Mouse (Mus musculus) heart, embryonic 12.5 days (tissue): Measurements from ENCODE around the gene Polr2e. TPM values are rescaled to one million over a fixed set of nuclear protein-coding genes. Genes with fewer than 3 reads are reported as not detected.
A peak's percentile ranks its signal among the peaks of the same experiment; 100 is the strongest.

Experiments used
- ATAC-seq: fragments of 200-750 bp; cut with Nextera tagmentation; 2 replicates; pipeline ENCODE4 v1.8.0; 2017; ENCODE audit warnings: moderate TSS enrichment, moderate library complexity; ENCODE audit not compliant: insufficient number of reproducible peaks, low FRiP score
- H3K27ac ChIP-seq: fragments of 300-500 bp; sonication (generic); 2 replicates; pipeline ENCODE4 v1.5.1; 2016; ENCODE audit warnings: mild to moderate bottlenecking, moderate library complexity; ENCODE audit not compliant: poor library complexity, severe bottlenecking
- H3K27me3 ChIP-seq: fragments of 300-500 bp; sonication (generic); replicated peaks from 2 replicates; pipeline ENCODE4 v1.6.1; 2016; ENCODE audit warnings: mild to moderate bottlenecking, moderate library complexity
- H3K36me3 ChIP-seq: fragments of 300-500 bp; sonication (generic); 2 replicates; pipeline ENCODE4 v1.6.1; 2016; ENCODE audit warnings: mild to moderate bottlenecking, moderate library complexity
- H3K4me1 ChIP-seq: fragments of 300-500 bp; sonication (generic); replicated peaks from 2 replicates; pipeline ENCODE4 v1.6.1; 2016; ENCODE audit warnings: mild to moderate bottlenecking
- H3K4me2 ChIP-seq: fragments of 300-500 bp; sonication (generic); 2 replicates; pipeline ENCODE4 v1.6.1; 2016; ENCODE audit warnings: mild to moderate bottlenecking, moderate library complexity
- H3K4me3 ChIP-seq: fragments of 300-500 bp; sonication (generic); 2 replicates; pipeline ENCODE4 v1.5.1; 2016; ENCODE audit warnings: mild to moderate bottlenecking
- H3K9ac ChIP-seq: fragments of 300-500 bp; sonication (generic); 2 replicates; pipeline ENCODE4 v1.6.1; 2016; ENCODE audit warnings: mild to moderate bottlenecking, moderate library complexity
- H3K9me3 ChIP-seq: fragments of 300-500 bp; sonication (generic); replicated peaks from 2 replicates; pipeline ENCODE4 v1.6.1; 2016; ENCODE audit warnings: mild to moderate bottlenecking, moderate library complexity
- WGBS: fragments of 180-500 bp; shearing (Covaris S2); methylation state at CpG from one replicate; pipeline ENCODE4 v1.1.7; 2016; 5-methylcytosine and 5-hydroxymethylcytosine counted together
- polyA plus RNA-seq: library from polyadenylated mRNA; unstranded; fragments of >200 nt; fragmentation: Nextera tagmentation; extraction: Ambion mirVana; gene quantifications from 2 replicates; pipeline ENCODE4 v1.2.1, GENCODE M21; 2016

The Polr2e gene
- polyA plus RNA-seq, 1 experiment from 2014 or later, result 132 TPM

- Histone ChIP-seq H3K4me1 (peaks cover 54% of the 10 kb centered on the region), H3K9ac (peak overlapping the region; percentile 89), H3K27ac (peak overlapping the region; percentile 94), H3K27me3 (no peaks in the 10 kb centered on the region), H3K36me3 (peaks cover 23% of the 10 kb centered on the region), H3K4me3 (peak overlapping the region; percentile 82), H3K9me3 (peaks cover 12% of the 10 kb centered on the region; the same call in 1 of the 2 replicates), H3K4me2 (peak overlapping the region; percentile 90)
- ATAC-seq, result no peak
- WGBS, result 8% methylated on average over 27 of the region's 27 CpGs
Observed at GRCm38 (mm10) chr10:79987771-79988505, 51.7 kb downstream of the Polr2e start.

GRCm38 (mm10) chr10:79986963-79987362, 52.6 kb downstream of the Polr2e start:
- H3K4me2 ChIP-seq, result peak overlapping the region; percentile 90
- no peak overlapping the region for H3K4me3 ChIP-seq
- no peaks in the 10 kb centered on the region for H3K27me3 ChIP-seq
- peaks cover 14% of the 10 kb centered on the region for H3K36me3 ChIP-seq
- 7% methylated on average over 11 of the region's 11 CpGs for WGBS
- H3K9ac ChIP-seq, result peak overlapping the region; percentile 89
- ATAC-seq, result no peak
- peak overlapping the region; percentile 94 for H3K27ac ChIP-seq
- H3K4me1 ChIP-seq, result peaks cover 61% of the 10 kb centered on the region
- H3K9me3 ChIP-seq, result peaks cover 7% of the 10 kb centered on the region; the same call in 1 of the 2 replicates

GRCm38 (mm10) chr10:79986232-79986878, 53.2 kb downstream of the Polr2e start:
- Histone ChIP-seq H3K36me3 (peaks cover 11% of the 10 kb centered on the region), H3K9me3 (peaks cover 5% of the 10 kb centered on the region; the same call in 1 of the 2 replicates), H3K27me3 (no peaks in the 10 kb centered on the region), H3K4me2 (peak overlapping the region; percentile 90), H3K27ac (peak overlapping the region; percentile 94), H3K4me1 (peaks cover 66% of the 10 kb centered on the region), H3K4me3 (peak overlapping the region; percentile 82; the same call in 1 of the 2 replicates), H3K9ac (peak overlapping the region; percentile 73)
- WGBS, result 25% methylated on average over 6 of the region's 6 CpGs
- ATAC-seq, result no peak

Other genes with a start within 250 kb of the Polr2e start
- gene Prss57, start 248.8 kb downstream of the Polr2e start, polyA plus RNA-seq, result 0.24 TPM in 1 of 2 replicates, not detected in the other
- gene Palm, start 246.2 kb downstream of the Polr2e start, polyA plus RNA-seq, result 72.4 and 80.8 TPM in 2 replicates
- gene Misp, start 218.8 kb downstream of the Polr2e start, polyA plus RNA-seq, result 0.40 and 0.60 TPM in 2 replicates
- gene Ptbp1, start 185.4 kb downstream of the Polr2e start, polyA plus RNA-seq, result 139 and 142 TPM in 2 replicates
- gene Prtn3, start 165.3 kb downstream of the Polr2e start, polyA plus RNA-seq, result 1.8 and 2.0 TPM in 2 replicates
- 14.2 and 15.5 TPM in 2 replicates for gene Plppr3, start 165.2 kb downstream of the Polr2e start, polyA plus RNA-seq
- 0.47 TPM in 1 of 2 replicates, not detected in the other for gene Elane, start 153.5 kb downstream of the Polr2e start, polyA plus RNA-seq
- gene Cfd, start 148.9 kb downstream of the Polr2e start, polyA plus RNA-seq, result not detected in 2 replicates
- 48.3 and 50.1 TPM in 2 replicates for gene Med16, start 130.9 kb downstream of the Polr2e start, polyA plus RNA-seq
- gene Gm26602, start 128.9 kb downstream of the Polr2e start, polyA plus RNA-seq, result 16.8 and 19.3 TPM in 2 replicates
- gene Kiss1r, start 122.8 kb downstream of the Polr2e start, polyA plus RNA-seq, result 0.45 and 0.55 TPM in 2 replicates
- 92.8 and 97.3 TPM in 2 replicates for gene R3hdm4, start 118.6 kb downstream of the Polr2e start, polyA plus RNA-seq
- gene Arid3a, start 112.8 kb downstream of the Polr2e start, polyA plus RNA-seq, result 6.3 and 8.3 TPM in 2 replicates
- 78.8 and 89.6 TPM in 2 replicates for gene Wdr18, start 79.6 kb downstream of the Polr2e start, polyA plus RNA-seq
- 0.12 and 0.29 TPM in 2 replicates for gene Grin3b, start 69.1 kb downstream of the Polr2e start, polyA plus RNA-seq
- gene Tmem259, start 55.5 kb downstream of the Polr2e start, polyA plus RNA-seq, result 20.8 and 20.9 TPM in 2 replicates
- 302 and 307 TPM in 2 replicates for gene Cnn2, start 51.2 kb downstream of the Polr2e start, polyA plus RNA-seq
- gene Abca7, start 43.3 kb downstream of the Polr2e start, polyA plus RNA-seq, result 4.5 and 5.1 TPM in 2 replicates
- gene Arhgap45, start 23.1 kb downstream of the Polr2e start, polyA plus RNA-seq, result 7.5 and 8.5 TPM in 2 replicates
- gene Gpx4, start 7.4 kb upstream of the Polr2e start, polyA plus RNA-seq, result 677 and 717 TPM in 2 replicates
- gene Sbno2, start 65.8 kb upstream of the Polr2e start, polyA plus RNA-seq, result 13.0 and 14.6 TPM in 2 replicates
- 10.8 and 13.8 TPM in 2 replicates for gene Stk11, start 76.0 kb upstream of the Polr2e start, polyA plus RNA-seq
- 827 and 861 TPM in 2 replicates for gene Atp5d, start 98.8 kb upstream of the Polr2e start, polyA plus RNA-seq
- 1.7 and 3.6 TPM in 2 replicates for gene Cbarp, start 101.0 kb upstream of the Polr2e start, polyA plus RNA-seq
- gene Midn, start 108.5 kb upstream of the Polr2e start, polyA plus RNA-seq, result 25.9 and 28.9 TPM in 2 replicates
- 110 and 118 TPM in 2 replicates for gene Cirbp, start 126.2 kb upstream of the Polr2e start, polyA plus RNA-seq
- gene 1600002K03Rik, start 133.1 kb upstream of the Polr2e start, polyA plus RNA-seq, result 10.4 and 11.7 TPM in 2 replicates
- gene Efna2, start 139.7 kb upstream of the Polr2e start, polyA plus RNA-seq, result 16.6 and 17.2 TPM in 2 replicates
- 43.0 and 45.9 TPM in 2 replicates for gene Mum1, start 186.6 kb upstream of the Polr2e start, polyA plus RNA-seq
- 438 and 454 TPM in 2 replicates for gene Ndufs7, start 209.3 kb upstream of the Polr2e start, polyA plus RNA-seq
- gene Gamt, start 221.2 kb upstream of the Polr2e start, polyA plus RNA-seq, result 55.5 and 58.9 TPM in 2 replicates
- 37.4 and 41.9 TPM in 2 replicates for gene Dazap1, start 221.7 kb upstream of the Polr2e start, polyA plus RNA-seq